Mouse (Mus musculus): Measurements from ENCODE around the gene Ssbp3. TPM values are rescaled to one million over a fixed set of nuclear protein-coding genes. Genes with fewer than 3 reads are reported as not detected.

Gene Ssbp3
- polyA plus RNA-seq, 1 experiment from 2014 or later, result 119 TPM

GRCm38 (mm10) chr4:106939919-106940227 is 29.4 kb downstream of the Ssbp3 start:
- Histone ChIP-seq H3K4me1 (peaks cover 100% of the 10 kb centered on the region), H3K36me3 (peaks cover 68% of the 10 kb centered on the region), H3K4me3 (peak overlapping the region; percentile 36), H3K9me3 (replicated peaks) (no peaks in the 10 kb centered on the region), H3K27ac (replicated peaks) (peak overlapping the region; percentile 97), H3K27me3 (ENCODE audit: low read depth, poor library complexity, severe bottlenecking) (no peaks in the 10 kb centered on the region)
- WGBS, result 57% methylated on average over 4 of the region's 4 CpGs
- DNase-seq (ENCODE audit: low spot score), result no peak

- Histone ChIP-seq H3K27me3 (ENCODE audit: low read depth, poor library complexity, severe bottlenecking) (no peaks in the 10 kb centered on the region), H3K27ac (replicated peaks) (peak overlapping the region; percentile 72), H3K4me3 (no peak overlapping the region), H3K4me1 (peaks cover 99% of the 10 kb centered on the region), H3K36me3 (peaks cover 57% of the 10 kb centered on the region), H3K9me3 (replicated peaks) (no peaks in the 10 kb centered on the region)
- no peak for DNase-seq (ENCODE audit: low spot score)
- WGBS, result 74% methylated on average over 6 of the region's 6 CpGs
Measured at GRCm38 (mm10) chr4:106940945-106941344, 30.4 kb downstream of the Ssbp3 start.

DNA sequence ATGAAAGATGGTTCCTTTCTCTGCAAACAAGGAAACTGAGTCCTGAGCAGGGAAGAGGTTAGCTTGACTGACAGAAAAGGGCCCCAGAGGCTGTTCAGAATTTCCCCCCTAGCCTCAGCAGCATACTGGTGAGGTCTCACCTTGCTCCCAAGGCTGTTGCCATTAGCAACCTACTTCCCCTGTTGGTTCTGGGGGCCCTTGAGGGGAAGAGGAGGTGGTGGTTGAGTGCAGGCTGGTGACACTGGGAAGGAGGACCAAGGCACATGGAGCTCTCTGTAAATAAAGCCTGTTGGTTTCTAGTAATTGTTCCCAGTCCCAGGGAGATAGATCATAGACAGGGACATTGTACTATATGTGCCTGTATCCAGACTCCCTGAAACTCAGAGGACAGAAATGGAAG is 31.0 kb downstream of the Ssbp3 start:
- Histone ChIP-seq H3K36me3 (peaks cover 57% of the 10 kb centered on the region), H3K4me1 (peaks cover 99% of the 10 kb centered on the region), H3K27ac (replicated peaks) (peak overlapping the region; percentile 72; the same call in 1 of the 2 replicates), H3K9me3 (replicated peaks) (no peaks in the 10 kb centered on the region), H3K4me3 (no peak overlapping the region), H3K27me3 (ENCODE audit: low read depth, poor library complexity, severe bottlenecking) (no peaks in the 10 kb centered on the region)
- no peak for DNase-seq (ENCODE audit: low spot score)

DNA sequence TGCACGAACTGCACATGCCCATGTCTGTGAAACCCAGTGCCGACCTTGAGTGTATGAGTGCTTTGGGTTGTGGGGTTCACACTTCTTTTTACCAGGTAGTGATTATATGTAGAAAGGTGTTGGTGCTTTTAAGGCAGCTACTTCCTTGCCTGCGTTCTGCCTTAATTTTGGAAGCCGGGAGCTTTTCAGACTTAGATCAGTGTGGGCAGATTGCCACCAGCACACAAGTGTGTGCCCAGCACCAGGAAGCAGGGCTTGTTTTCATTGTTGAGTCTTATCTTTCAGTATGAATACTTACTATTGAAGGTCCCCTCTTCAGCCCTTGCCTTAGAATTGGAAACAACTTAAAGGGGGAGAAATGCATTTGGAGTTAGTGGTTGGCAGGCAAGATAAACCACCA is 32.0 kb downstream of the Ssbp3 start:
- Histone ChIP-seq H3K27me3 (ENCODE audit: low read depth, poor library complexity, severe bottlenecking) (no peaks in the 10 kb centered on the region), H3K4me3 (no peak overlapping the region), H3K36me3 (peaks cover 62% of the 10 kb centered on the region), H3K9me3 (replicated peaks) (no peaks in the 10 kb centered on the region), H3K27ac (replicated peaks) (no peak overlapping the region), H3K4me1 (peaks cover 99% of the 10 kb centered on the region)
- 95% methylated on average over 4 of the region's 4 CpGs for WGBS
- no peak for DNase-seq (ENCODE audit: low spot score)

- H3K27ac ChIP-seq (replicated peaks), result no peak overlapping the region
Measured at GRCm38 (mm10) chr4:106943627-106944026, 33.1 kb downstream of the Ssbp3 start.

GRCm38 (mm10) chr4:106944898-106945297 is 34.4 kb downstream of the Ssbp3 start:
- Histone ChIP-seq H3K4me3 (no peak overlapping the region), H3K27ac (replicated peaks) (no peak overlapping the region), H3K27me3 (ENCODE audit: low read depth, poor library complexity, severe bottlenecking) (no peaks in the 10 kb centered on the region), H3K4me1 (peaks cover 99% of the 10 kb centered on the region), H3K9me3 (replicated peaks) (no peaks in the 10 kb centered on the region), H3K36me3 (peaks cover 50% of the 10 kb centered on the region)
- WGBS, result 85% methylated on average over 3 of the region's 3 CpGs
- no peak for DNase-seq (ENCODE audit: low spot score)

More at GRCm38 (mm10) chr4:106943627-106944026, 33.1 kb downstream of the Ssbp3 start:
- DNase-seq (ENCODE audit: low spot score), result no peak
- Histone ChIP-seq H3K4me1 (peaks cover 99% of the 10 kb centered on the region), H3K27me3 (ENCODE audit: low read depth, poor library complexity, severe bottlenecking) (no peaks in the 10 kb centered on the region), H3K9me3 (replicated peaks) (no peaks in the 10 kb centered on the region), H3K36me3 (peaks cover 54% of the 10 kb centered on the region), H3K4me3 (no peak overlapping the region)
- WGBS, result 88% methylated on average over 2 of the region's 2 CpGs

- H3K4me1 ChIP-seq, result peaks cover 97% of the 10 kb centered on the region
- no peak overlapping the region for H3K4me3 ChIP-seq
- H3K36me3 ChIP-seq, result peaks cover 24% of the 10 kb centered on the region
- no peak for DNase-seq (ENCODE audit: low spot score)
- 84% methylated on average over 3 of the region's 3 CpGs for WGBS
- no peaks in the 10 kb centered on the region for H3K27me3 ChIP-seq (ENCODE audit: low read depth, poor library complexity, severe bottlenecking)
- no peaks in the 10 kb centered on the region for H3K9me3 ChIP-seq (replicated peaks)
- no peak overlapping the region for H3K27ac ChIP-seq (replicated peaks)
Measured at GRCm38 (mm10) chr4:106947741-106948140, 37.2 kb downstream of the Ssbp3 start.

GRCm38 (mm10) chr4:106948546-106948945 is 38.0 kb downstream of the Ssbp3 start:
- Histone ChIP-seq H3K27ac (replicated peaks) (0 out of 2 replicates have a peak overlapping the region, but pooled peaks have one; percentile 28), H3K36me3 (peaks cover 17% of the 10 kb centered on the region), H3K9me3 (replicated peaks) (no peaks in the 10 kb centered on the region), H3K4me3 (no peak overlapping the region), H3K4me1 (peaks cover 97% of the 10 kb centered on the region), H3K27me3 (ENCODE audit: low read depth, poor library complexity, severe bottlenecking) (no peaks in the 10 kb centered on the region)
- no peak for DNase-seq (ENCODE audit: low spot score)
- WGBS, result 72% methylated on average over 7 of the region's 7 CpGs

- H3K4me1 ChIP-seq, result peaks cover 97% of the 10 kb centered on the region
- H3K36me3 ChIP-seq, result peaks cover 17% of the 10 kb centered on the region
- 60% methylated on average over 6 of the region's 6 CpGs for WGBS
- H3K27ac ChIP-seq (replicated peaks), result no peak overlapping the region
- no peaks in the 10 kb centered on the region for H3K9me3 ChIP-seq (replicated peaks)
- no peak for DNase-seq (ENCODE audit: low spot score)
- H3K4me3 ChIP-seq, result no peak overlapping the region
- H3K27me3 ChIP-seq (ENCODE audit: low read depth, poor library complexity, severe bottlenecking), result no peaks in the 10 kb centered on the region
Measured at GRCm38 (mm10) chr4:106949200-106949599, 38.7 kb downstream of the Ssbp3 start.

- WGBS, result 59% methylated on average over 4 of the region's 4 CpGs
- Histone ChIP-seq H3K27ac (replicated peaks) (0 out of 2 replicates have a peak overlapping the region, but pooled peaks have one; percentile 4), H3K36me3 (peaks cover 28% of the 10 kb centered on the region), H3K4me3 (no peak overlapping the region), H3K9me3 (replicated peaks) (no peaks in the 10 kb centered on the region), H3K4me1 (peaks cover 98% of the 10 kb centered on the region), H3K27me3 (ENCODE audit: low read depth, poor library complexity, severe bottlenecking) (no peaks in the 10 kb centered on the region)
- no peak for DNase-seq (ENCODE audit: low spot score)
Measured at GRCm38 (mm10) chr4:106950801-106951200, 40.3 kb downstream of the Ssbp3 start.

- Histone ChIP-seq H3K4me1 (peaks cover 98% of the 10 kb centered on the region), H3K27ac (replicated peaks) (no peak overlapping the region), H3K36me3 (peaks cover 33% of the 10 kb centered on the region), H3K4me3 (no peak overlapping the region), H3K27me3 (ENCODE audit: low read depth, poor library complexity, severe bottlenecking) (no peaks in the 10 kb centered on the region), H3K9me3 (replicated peaks) (no peaks in the 10 kb centered on the region)
- 69% methylated on average over 4 of the region's 4 CpGs for WGBS
- no peak for DNase-seq (ENCODE audit: low spot score)
Measured at GRCm38 (mm10) chr4:106951455-106951854, 41.0 kb downstream of the Ssbp3 start.

- Histone ChIP-seq H3K27ac (replicated peaks) (peak overlapping the region; percentile 65), H3K9me3 (replicated peaks) (no peaks in the 10 kb centered on the region), H3K4me3 (0 out of 2 replicates have a peak overlapping the region, but pooled peaks have one; percentile 3), H3K27me3 (ENCODE audit: low read depth, poor library complexity, severe bottlenecking) (no peaks in the 10 kb centered on the region), H3K36me3 (peaks cover 32% of the 10 kb centered on the region), H3K4me1 (peaks cover 94% of the 10 kb centered on the region)
- no peak for DNase-seq (ENCODE audit: low spot score)
Measured at GRCm38 (mm10) chr4:106953221-106953620, 42.7 kb downstream of the Ssbp3 start.

DNA sequence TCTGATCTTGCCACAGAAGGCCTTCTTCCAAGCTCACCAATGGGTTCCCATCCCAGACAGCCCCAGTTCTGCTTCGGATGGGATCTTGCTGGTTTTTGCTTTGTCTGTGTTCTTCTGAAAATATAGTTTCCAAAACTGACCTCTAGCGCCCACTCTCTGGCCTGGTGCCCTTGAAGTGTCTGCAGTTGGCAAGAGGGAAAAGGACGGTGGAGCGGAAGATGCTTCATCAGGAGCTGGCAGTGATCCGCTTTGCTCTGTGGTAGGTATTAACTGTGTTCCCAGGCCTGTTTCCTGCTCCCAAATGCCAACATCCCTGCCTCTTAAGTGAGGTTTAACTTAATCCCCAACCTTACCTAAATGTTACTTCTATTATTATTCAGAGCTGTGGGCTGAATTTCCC is 43.3 kb downstream of the Ssbp3 start:
- no peaks in the 10 kb centered on the region for H3K9me3 ChIP-seq (replicated peaks)
- WGBS, result 67% methylated on average over 5 of the region's 5 CpGs

More for the DNA sequence above, 43.3 kb downstream of the Ssbp3 start:
- Histone ChIP-seq H3K36me3 (peaks cover 37% of the 10 kb centered on the region), H3K27ac (replicated peaks) (peak overlapping the region; percentile 61), H3K4me3 (no peak overlapping the region), H3K27me3 (ENCODE audit: low read depth, poor library complexity, severe bottlenecking) (no peaks in the 10 kb centered on the region), H3K4me1 (peaks cover 93% of the 10 kb centered on the region)
- no peak for DNase-seq (ENCODE audit: low spot score)

Measured in midbrain, embryonic 10.5 days (tissue).